Mouse (Mus musculus): ENCODE results near the gene Vac14. TPM values are rescaled to one million over a fixed set of nuclear protein-coding genes. Genes with fewer than 3 reads are reported as not detected.
A peak's percentile ranks its signal among the peaks of the same experiment; 100 is the strongest.

The Vac14 gene
- polyA plus RNA-seq, 1 experiment: 24.3 TPM

- TF ChIP-seq POLR2A (IDR thresholded peaks at IDR 0.05; ENCODE audit: extremely low read depth, insufficient read depth, low read length) (no peak), CTCF (IDR thresholded peaks at IDR 0.05; ENCODE audit: extremely low read depth, insufficient read depth, low read length) (peak; percentile 31; the same call in 1 of the 2 replicates)
- H3K27ac ChIP-seq (ENCODE audit: insufficient read depth, low read length): 0 out of 2 replicates have a peak overlapping the region, but pooled peaks have one; percentile 27
- H3K4me3 ChIP-seq (ENCODE audit: insufficient read depth, low read length): no peak overlapping the region
- no peaks in the 10 kb centered on the region for H3K4me1 ChIP-seq (ENCODE audit: control insufficient read depth, insufficient read depth, low read length)
These were observed 108.5 kb downstream of the Vac14 start for GRCm38 (mm10) chr8:110726893-110727292.

- TF ChIP-seq CTCF (IDR thresholded peaks at IDR 0.05; ENCODE audit: extremely low read depth, insufficient read depth, low read length): no peak
- TF ChIP-seq POLR2A (IDR thresholded peaks at IDR 0.05; ENCODE audit: extremely low read depth, insufficient read depth, low read length): 0 out of 2 replicates have a peak, but pooled peaks have one; percentile 24
- Histone ChIP-seq H3K4me3 (ENCODE audit: insufficient read depth, low read length) (no peak overlapping the region), H3K27ac (ENCODE audit: insufficient read depth, low read length) (0 out of 2 replicates have a peak overlapping the region, but pooled peaks have one; percentile 14), H3K4me1 (ENCODE audit: control insufficient read depth, insufficient read depth, low read length) (no peaks in the 10 kb centered on the region)
These were observed 113.0 kb downstream of the Vac14 start for GRCm38 (mm10) chr8:110731346-110731859.

DNA sequence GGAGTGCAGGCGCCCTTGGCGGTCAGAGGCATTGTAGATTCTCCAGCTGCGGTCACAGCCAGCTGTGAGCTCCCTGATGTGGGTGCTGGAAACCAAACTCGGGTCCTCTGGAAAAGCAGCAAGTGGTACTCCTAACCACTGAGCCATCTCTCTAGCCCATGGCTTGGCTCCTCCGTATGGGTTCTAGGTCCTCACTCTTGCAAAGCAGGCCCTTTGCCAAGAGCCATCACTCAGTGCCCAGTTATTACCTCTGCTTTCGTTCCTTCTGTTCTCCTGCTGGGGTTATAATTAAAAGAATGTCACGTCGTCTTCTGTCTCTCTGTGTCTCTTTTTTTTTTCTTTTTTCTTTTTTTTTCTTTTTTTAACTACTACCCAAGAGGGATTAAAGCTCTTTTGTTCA lies 114.7 kb downstream of the Vac14 start:
- no peak for TF ChIP-seq POLR2A (IDR thresholded peaks at IDR 0.05; ENCODE audit: extremely low read depth, insufficient read depth, low read length)
- no peak for TF ChIP-seq CTCF (IDR thresholded peaks at IDR 0.05; ENCODE audit: extremely low read depth, insufficient read depth, low read length)
- Histone ChIP-seq H3K4me3 (ENCODE audit: insufficient read depth, low read length) (no peak overlapping the region), H3K4me1 (ENCODE audit: control insufficient read depth, insufficient read depth, low read length) (no peaks in the 10 kb centered on the region), H3K27ac (ENCODE audit: insufficient read depth, low read length) (no peak overlapping the region)

DNA sequence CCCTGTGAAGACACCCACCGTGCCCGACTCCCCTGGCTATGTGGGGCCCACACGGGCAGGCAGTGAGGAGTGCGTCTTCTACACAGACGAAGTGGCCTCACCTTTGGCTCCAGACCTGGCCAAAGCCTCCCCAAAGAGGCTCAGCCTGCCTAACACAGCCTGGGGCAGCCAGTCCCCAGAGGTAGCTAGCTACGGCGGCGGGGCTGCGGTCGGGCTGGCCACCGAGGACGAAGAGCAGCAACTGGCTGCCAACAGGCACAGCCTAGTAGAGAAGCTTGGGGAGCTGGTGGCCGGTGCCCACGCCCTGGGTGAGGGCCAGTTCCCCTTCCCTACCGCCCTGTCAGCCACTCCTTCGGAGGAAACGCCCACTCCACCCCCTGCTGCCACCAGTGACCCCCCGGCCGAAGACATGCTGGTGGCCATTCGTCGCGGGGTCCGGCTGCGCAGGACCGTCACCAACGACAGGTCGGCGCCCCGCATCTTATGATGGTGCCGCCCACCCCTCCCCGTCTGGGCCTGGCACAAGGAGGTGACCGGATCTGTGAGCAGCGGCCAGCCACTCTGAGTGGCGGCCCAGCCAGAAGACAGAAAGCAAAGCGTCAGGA lies 120.3 kb downstream of the Vac14 start:
- H3K4me1 ChIP-seq (ENCODE audit: control insufficient read depth, insufficient read depth, low read length): no peaks in the 10 kb centered on the region
- H3K4me3 ChIP-seq (ENCODE audit: insufficient read depth, low read length): no peak overlapping the region
- H3K27ac ChIP-seq (ENCODE audit: insufficient read depth, low read length): no peak overlapping the region
- TF ChIP-seq CTCF (IDR thresholded peaks at IDR 0.05; ENCODE audit: extremely low read depth, insufficient read depth, low read length) (no peak), POLR2A (IDR thresholded peaks at IDR 0.05; ENCODE audit: extremely low read depth, insufficient read depth, low read length) (no peak)

GRCm38 (mm10) chr8:110740629-110741175 lies 122.3 kb downstream of the Vac14 start:
- TF ChIP-seq CTCF (IDR thresholded peaks at IDR 0.05; ENCODE audit: extremely low read depth, insufficient read depth, low read length): no peak
- no peak for TF ChIP-seq POLR2A (IDR thresholded peaks at IDR 0.05; ENCODE audit: extremely low read depth, insufficient read depth, low read length)
- Histone ChIP-seq H3K4me3 (ENCODE audit: insufficient read depth, low read length) (no peak overlapping the region), H3K27ac (ENCODE audit: insufficient read depth, low read length) (no peak overlapping the region), H3K4me1 (ENCODE audit: control insufficient read depth, insufficient read depth, low read length) (no peaks in the 10 kb centered on the region)

DNA sequence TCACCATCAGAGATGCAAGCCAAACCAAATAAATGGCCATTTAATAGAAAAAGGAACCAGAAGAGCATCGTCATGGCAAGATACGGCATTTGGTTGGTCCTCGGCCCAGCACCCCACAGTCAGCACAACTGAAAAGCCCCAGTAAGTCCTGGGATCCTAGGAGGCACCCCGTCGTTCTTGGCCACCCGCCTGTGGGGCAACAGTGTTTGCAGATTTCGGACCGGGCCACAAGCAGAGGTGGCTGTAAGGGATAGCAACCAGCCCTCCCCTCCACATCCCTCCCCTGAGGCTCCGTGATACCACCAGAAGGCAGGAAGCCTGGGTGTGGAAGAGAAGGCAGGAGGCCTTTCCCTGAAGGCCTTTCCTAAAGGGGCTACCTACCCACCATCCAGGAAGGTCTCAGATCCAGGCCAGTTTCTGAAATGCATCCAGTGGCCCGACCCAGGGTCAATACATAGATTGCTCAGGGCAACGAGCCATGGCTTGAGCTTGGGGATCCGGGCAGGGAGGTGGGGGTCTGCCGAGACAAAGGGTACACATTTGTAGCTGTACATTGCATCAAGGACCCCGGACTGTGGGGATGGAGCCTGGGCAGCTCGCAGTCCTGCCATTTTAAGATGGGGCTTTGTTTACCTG lies 123.5 kb downstream of the Vac14 start:
- Histone ChIP-seq H3K4me3 (ENCODE audit: insufficient read depth, low read length) (no peak overlapping the region), H3K4me1 (ENCODE audit: control insufficient read depth, insufficient read depth, low read length) (no peaks in the 10 kb centered on the region), H3K27ac (ENCODE audit: insufficient read depth, low read length) (no peak overlapping the region)
- TF ChIP-seq CTCF (IDR thresholded peaks at IDR 0.05; ENCODE audit: extremely low read depth, insufficient read depth, low read length) (no peak), POLR2A (IDR thresholded peaks at IDR 0.05; ENCODE audit: extremely low read depth, insufficient read depth, low read length) (no peak)

DNA sequence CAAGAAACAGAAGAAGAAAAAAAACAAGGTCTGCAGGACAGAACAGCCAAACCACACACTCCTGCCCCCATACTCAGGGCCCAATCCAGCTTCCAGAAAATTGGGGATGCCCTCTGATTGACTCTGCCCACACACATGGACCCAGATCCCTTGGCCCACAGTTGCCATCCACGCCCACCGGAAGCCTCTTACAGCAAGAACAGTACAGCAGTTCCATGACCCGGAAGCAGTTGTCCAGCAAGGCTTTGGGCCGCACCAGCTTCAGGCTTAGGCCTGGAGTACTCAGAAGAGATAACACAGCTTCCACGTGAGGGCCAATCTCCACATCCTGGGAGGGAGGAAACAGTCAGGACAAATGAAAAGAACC lies 124.0 kb downstream of the Vac14 start:
- TF ChIP-seq CTCF (IDR thresholded peaks at IDR 0.05; ENCODE audit: extremely low read depth, insufficient read depth, low read length) (no peak), POLR2A (IDR thresholded peaks at IDR 0.05; ENCODE audit: extremely low read depth, insufficient read depth, low read length) (no peak)
- Histone ChIP-seq H3K4me3 (ENCODE audit: insufficient read depth, low read length) (no peak overlapping the region), H3K4me1 (ENCODE audit: control insufficient read depth, insufficient read depth, low read length) (no peaks in the 10 kb centered on the region), H3K27ac (ENCODE audit: insufficient read depth, low read length) (no peak overlapping the region)

DNA sequence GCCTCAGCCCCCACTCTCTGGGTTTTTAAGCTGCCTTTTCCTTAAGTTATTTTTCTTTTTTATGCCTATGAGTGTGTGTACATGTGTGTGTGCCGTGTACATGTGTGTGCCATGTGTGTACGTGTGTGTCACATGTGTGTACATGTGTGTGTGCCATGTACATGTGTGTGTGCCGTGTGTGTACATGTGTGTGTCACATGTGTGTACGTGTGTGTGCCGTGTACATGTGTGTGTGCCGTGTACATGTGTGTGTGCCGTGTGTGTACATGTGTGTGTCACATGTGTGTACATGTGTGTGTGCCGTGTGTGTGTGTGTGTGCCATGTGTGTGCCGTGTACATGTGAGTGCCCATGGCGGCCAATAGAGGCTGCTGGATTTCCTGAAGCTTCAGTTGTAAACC lies 126.8 kb downstream of the Vac14 start:
- Histone ChIP-seq H3K4me1 (ENCODE audit: control insufficient read depth, insufficient read depth, low read length) (no peaks in the 10 kb centered on the region), H3K27ac (ENCODE audit: insufficient read depth, low read length) (no peak overlapping the region), H3K4me3 (ENCODE audit: insufficient read depth, low read length) (no peak overlapping the region)
- TF ChIP-seq CTCF (IDR thresholded peaks at IDR 0.05; ENCODE audit: extremely low read depth, insufficient read depth, low read length) (no peak), POLR2A (IDR thresholded peaks at IDR 0.05; ENCODE audit: extremely low read depth, insufficient read depth, low read length) (no peak)

DNA sequence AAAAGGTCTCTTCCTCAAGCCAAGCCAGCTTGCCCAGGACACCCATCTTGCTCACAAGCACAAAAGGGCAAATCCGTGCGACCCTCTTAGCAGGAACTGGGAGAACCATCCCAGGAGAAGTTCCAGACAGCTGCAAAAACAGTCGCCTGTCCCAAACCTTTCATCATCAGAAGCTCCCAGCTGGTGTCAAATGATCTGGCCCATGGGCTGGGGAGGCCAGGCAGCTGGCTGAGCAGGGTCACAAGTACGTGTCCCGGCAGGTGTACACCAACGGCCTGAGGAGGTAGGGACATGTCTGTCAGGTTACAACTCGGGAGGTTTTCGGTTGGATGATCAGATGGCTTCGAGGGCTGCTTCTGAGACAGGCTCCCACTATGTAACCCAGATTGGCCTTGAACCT lies 128.3 kb downstream of the Vac14 start:
- no peaks in the 10 kb centered on the region for H3K4me1 ChIP-seq (ENCODE audit: control insufficient read depth, insufficient read depth, low read length)
- TF ChIP-seq CTCF (IDR thresholded peaks at IDR 0.05; ENCODE audit: extremely low read depth, insufficient read depth, low read length): no peak
- TF ChIP-seq POLR2A (IDR thresholded peaks at IDR 0.05; ENCODE audit: extremely low read depth, insufficient read depth, low read length): no peak
- H3K27ac ChIP-seq (ENCODE audit: insufficient read depth, low read length): no peak overlapping the region
- no peak overlapping the region for H3K4me3 ChIP-seq (ENCODE audit: insufficient read depth, low read length)
